Mouse (Mus musculus) CH12.LX (cell line): ENCODE data around the gene Gpr146.

Experiments
- BHLHE40 ChIP-seq: IDR thresholded peaks from 2 replicates; pipeline ENCODE4 v1.6.1; 2011; ENCODE audit warnings: mild to moderate bottlenecking, low read depth, low read length, improper control_type of control experiment
- CHD1 ChIP-seq: IDR thresholded peaks from 2 replicates; pipeline ENCODE4 v1.6.1; 2012; ENCODE audit warnings: low read depth, low read length, improper control_type of control experiment, inconsistent platforms
- CHD2 ChIP-seq: IDR thresholded peaks from 2 replicates; pipeline ENCODE4 v1.6.1; 2011; ENCODE audit warnings: low read length, improper control_type of control experiment
- CTCF ChIP-seq, 2 experiments: IDR thresholded peaks in 1 of 2; conservative IDR thresholded peaks in 1 of 2; 2 replicates each; pipeline ENCODE4 v1.5.1; 2011 to 2012; ENCODE audit warnings: low read depth in 2 of 2, low read length in 2 of 2, improper control_type of control experiment in 1 of 2, inconsistent platforms in 1 of 2, mild to moderate bottlenecking in 1 of 2, moderate library complexity in 1 of 2
- EP300 ChIP-seq: IDR thresholded peaks from 2 replicates; pipeline ENCODE4 v1.6.1; 2011; ENCODE audit warnings: low read length, improper control_type of control experiment
- ETS1 ChIP-seq: conservative IDR thresholded peaks from 2 replicates; pipeline ENCODE4 v1.6.1; 2012; ENCODE audit warnings: low read depth, mild to moderate bottlenecking, inconsistent platforms, low read length, improper control_type of control experiment, moderate library complexity
- MAX ChIP-seq: IDR thresholded peaks from 2 replicates; pipeline ENCODE4 v1.6.1; 2011; ENCODE audit warnings: low read length, improper control_type of control experiment
- MEF2A ChIP-seq: IDR thresholded peaks from 2 replicates; pipeline ENCODE4 v1.6.1; 2014; ENCODE audit warnings: low read depth, mild to moderate bottlenecking, inconsistent platforms, low read length, improper control_type of control experiment, borderline replicate concordance
- PAX5 ChIP-seq: IDR thresholded peaks from 2 replicates; pipeline ENCODE4 v1.6.1; 2012; ENCODE audit warnings: low read length, inconsistent platforms, mixed read lengths
- RAD21 ChIP-seq: IDR thresholded peaks from 2 replicates; pipeline ENCODE4 v1.6.1; 2011; ENCODE audit warnings: low read depth, mild to moderate bottlenecking, low read length, improper control_type of control experiment, moderate library complexity
- SMC3 ChIP-seq: IDR thresholded peaks from 2 replicates; pipeline ENCODE4 v1.6.1; 2011; ENCODE audit warnings: low read depth, low read length, improper control_type of control experiment
- USF2 ChIP-seq: conservative IDR thresholded peaks from 2 replicates; pipeline ENCODE4 v1.6.1; 2011; ENCODE audit warnings: low read depth, low read length, improper control_type of control experiment
- ZC3H11A ChIP-seq: IDR thresholded peaks from 2 replicates; pipeline ENCODE4 v1.6.1; 2012; ENCODE audit warnings: low read depth, mild to moderate bottlenecking, inconsistent platforms, low read length, improper control_type of control experiment

DNA sequence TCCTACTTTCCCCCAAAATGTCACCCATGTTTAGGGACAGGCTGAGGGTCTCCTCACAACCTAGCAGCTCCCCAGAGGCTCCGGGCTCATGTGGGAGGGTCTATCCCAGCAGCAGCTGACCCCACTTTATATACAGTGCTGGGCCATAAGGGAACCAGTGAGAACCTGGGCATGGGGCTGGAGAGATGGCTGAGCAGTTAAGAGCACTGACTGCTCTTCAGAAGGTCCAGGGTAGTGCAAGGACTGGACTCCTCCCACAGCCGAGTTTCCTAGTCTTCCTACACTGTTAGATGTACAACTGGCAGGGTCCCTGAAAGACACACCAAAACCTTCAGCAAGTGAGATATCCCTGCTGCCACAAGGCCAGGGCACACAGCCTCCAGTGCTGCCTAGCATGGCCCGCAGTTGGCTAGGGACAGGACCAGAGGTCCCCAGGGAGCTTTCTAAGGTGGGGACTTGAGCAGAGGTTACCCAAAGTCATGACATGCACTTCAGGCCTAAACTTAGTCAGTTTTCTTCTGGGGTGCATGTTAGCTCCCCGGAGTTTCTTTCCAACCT is 19.9 kb downstream of the Gpr146 start:
- no peak for TF ChIP-seq CHD1
- no peak for TF ChIP-seq SMC3
- no peak for TF ChIP-seq CTCF (conservative IDR thresholded peaks at IDR 0.05 in 1 of 2, IDR thresholded peaks at IDR 0.05 in 1 of 2; ENCODE audit: low read depth in 2 of 2, low read length in 2 of 2)
- no peak for TF ChIP-seq MAX
- no peak for TF ChIP-seq ZC3H11A
- TF ChIP-seq MEF2A = no peak
- no peak for TF ChIP-seq USF2
- no peak for TF ChIP-seq EP300
- TF ChIP-seq ETS1 = no peak
- TF ChIP-seq PAX5 = no peak
- no peak for TF ChIP-seq RAD21
- TF ChIP-seq BHLHE40 = no peak
- no peak for TF ChIP-seq CHD2
